ENCODE assay signal across 14 mouse cellular contexts in genomic region chr4:137667747-137668146, GRCm38 (mm10). TPM values are rescaled to one million over a fixed set of nuclear protein-coding genes. Genes with fewer than 3 reads are reported as not detected.
A peak's percentile ranks its signal among the peaks of the same experiment; 100 is the strongest.
DNase-seq lines count a peak whose midpoint lies in the region; ATAC-seq lines count a peak whose summit lies in the region.
"Had no signal": no experiment of that assay in that cellular context is flagged by ENCODE, and none has a peak within 500 bp of the region (broad histone marks: within the 10 kb centered on the region; RNA-seq: fewer than 3 reads in every experiment).

No protein-coding gene starts in this region.

- H3K4me1 ChIP-seq in midbrain, embryonic 16.5 days (ENCODE audit: control insufficient read depth, insufficient read depth, low read length): peaks cover 32% of the 10 kb centered on the region
- H3K4me1 ChIP-seq in midbrain, embryonic 10.5 days: peaks cover 30% of the 10 kb centered on the region
- peaks cover 9% of the 10 kb centered on the region; the same call in 1 of the 2 replicates for H3K4me1 ChIP-seq in liver, embryonic 12.5 days

- peak overlapping the region; percentile 1; the same call in 1 of the 2 replicates for H3K27ac ChIP-seq in midbrain, embryonic 16.5 days (ENCODE audit: low read length)
- H3K27ac ChIP-seq in midbrain, embryonic 10.5 days (replicated peaks): no peak overlapping the region
- H3K27ac ChIP-seq in liver, embryonic 12.5 days: no peak overlapping the region
- H3K27ac ChIP-seq: forebrain, embryonic 12.5 days; intestine, embryonic 15.5 days had no signal

- ATAC-seq in midbrain, embryonic 16.5 days: no peak
- ATAC-seq in liver, embryonic 12.5 days: no peak
- ATAC-seq: intestine, embryonic 15.5 days had no signal

- H3K9me3 ChIP-seq in midbrain, embryonic 16.5 days (replicated peaks; ENCODE audit: control insufficient read depth, low read length, poor library complexity, severe bottlenecking): no peaks in the 10 kb centered on the region
- no peaks in the 10 kb centered on the region for H3K9me3 ChIP-seq in midbrain, embryonic 10.5 days (replicated peaks)
- no peaks in the 10 kb centered on the region for H3K9me3 ChIP-seq in liver, embryonic 12.5 days (replicated peaks)
- H3K9me3 ChIP-seq: forebrain, embryonic 12.5 days; intestine, embryonic 15.5 days had no signal

- H3K9ac ChIP-seq in midbrain, embryonic 16.5 days (ENCODE audit: low read depth, low read length): no peak overlapping the region; the same call in 1 of the 2 replicates
- no peak overlapping the region for H3K9ac ChIP-seq in liver, embryonic 12.5 days
- H3K9ac ChIP-seq: forebrain, embryonic 12.5 days; intestine, embryonic 15.5 days had no signal

- DNase-seq in heart, postnatal 14 days: peak; percentile 13 to 52
- DNase-seq in heart, adult 11 months: no peak
- no peak for DNase-seq in midbrain, embryonic 10.5 days (ENCODE audit: low spot score)
- peak; percentile 84 to 87 for DNase-seq in cerebellum, postnatal 25 days
- peak; percentile 32 to 49 for DNase-seq in kidney, postnatal 4 days
- no peak for DNase-seq in spleen, adult 12 weeks (ENCODE audit: low spot score)
- DNase-seq: adrenal gland, postnatal 36 days; heart, adult 18-20 months; lung, adult 2 months; right cerebral cortex, postnatal 4 days had no signal

- intact Hi-C loops in heart, postnatal 14 days (cut with DNase I): no loop called here

- no peak overlapping the region for H3K4me3 ChIP-seq in midbrain, embryonic 16.5 days (ENCODE audit: low read depth, low read length)
- H3K4me3 ChIP-seq in midbrain, embryonic 10.5 days: no peak overlapping the region
- no peak overlapping the region for H3K4me3 ChIP-seq in liver, embryonic 12.5 days
- H3K4me3 ChIP-seq: forebrain, embryonic 12.5 days; intestine, embryonic 15.5 days had no signal

- no peaks in the 10 kb centered on the region for H3K27me3 ChIP-seq in midbrain, embryonic 16.5 days (ENCODE audit: control insufficient read depth, insufficient read depth, low read depth, low read length)
- H3K27me3 ChIP-seq in midbrain, embryonic 10.5 days (ENCODE audit: low read depth, poor library complexity, severe bottlenecking): peaks cover 57% of the 10 kb centered on the region
- peaks cover 69% of the 10 kb centered on the region for H3K27me3 ChIP-seq in liver, embryonic 12.5 days (replicated peaks)

- H3K36me3 ChIP-seq in midbrain, embryonic 16.5 days (ENCODE audit: control insufficient read depth, insufficient read depth, low read length): no peaks in the 10 kb centered on the region
- no peaks in the 10 kb centered on the region for H3K36me3 ChIP-seq in midbrain, embryonic 10.5 days
- H3K36me3 ChIP-seq in liver, embryonic 12.5 days: no peaks in the 10 kb centered on the region
- H3K36me3 ChIP-seq: forebrain, embryonic 12.5 days; intestine, embryonic 15.5 days had no signal

- peak overlapping the region; percentile 80; the same call in 1 of the 2 replicates for H3K4me2 ChIP-seq in midbrain, embryonic 16.5 days (ENCODE audit: low read length)
- H3K4me2 ChIP-seq in liver, embryonic 12.5 days: no peak overlapping the region
- H3K4me2 ChIP-seq: forebrain, embryonic 12.5 days; intestine, embryonic 15.5 days had no signal

- 48% methylated on average over 5 of the region's 5 CpGs for WGBS in midbrain, embryonic 16.5 days
- WGBS in midbrain, embryonic 10.5 days: 56% methylated on average over 5 of the region's 5 CpGs
- WGBS in liver, embryonic 12.5 days (ENCODE audit: insufficient replicate concordance): 41% methylated on average over 5 of the region's 5 CpGs

RNA-seq across cellular contexts. Expression of gene Rap1gap, which starts 3.2 kb away (rescaled TPM):
- total RNA-seq in heart, postnatal 14 days (2021): 10 to 100 TPM; 13.9 to 18.3 TPM
- 83.0 and 105 TPM in 2 replicates for polyA plus RNA-seq in midbrain, embryonic 16.5 days (2015; fragmentation: Nextera tagmentation; extraction: Ambion mirVana)
- 4.5 and 6.0 TPM in 2 replicates for polyA plus RNA-seq in midbrain, embryonic 10.5 days (2016; fragmentation: Nextera tagmentation; extraction: Ambion mirVana)
- polyA plus RNA-seq in liver, embryonic 12.5 days (2016; fragmentation: Nextera tagmentation; extraction: Ambion mirVana): 2.2 and 2.3 TPM in 2 replicates

Comparison
In these comparisons a context has a peak if more than half of its experiments do, and no peak if none do; other contexts are left out.
1. DNase-seq: peak in heart, postnatal 14 days (2 of 2), cerebellum, postnatal 25 days (2 of 2) and kidney, postnatal 4 days (2 of 2); none in heart, adult 11 months (single experiment), midbrain, embryonic 10.5 days (single experiment) and spleen, adult 12 weeks (single experiment).
2. RNA of gene Rap1gap, which starts 3.2 kb away (polyA plus RNA-seq): 83.0 to 105 TPM in midbrain, embryonic 16.5 days; 4.5 to 6.0 TPM in midbrain, embryonic 10.5 days and 2.2 to 2.3 TPM in liver, embryonic 12.5 days; every median in the first group is over 10 times any median in the second.